Mouse (Mus musculus): ENCODE measurements at regions not wholly inside any gene's neighbourhood (a gene's known extent, or its start where the extent isn't known, plus 50 kb on each side); places are given as distances from the start of the nearest gene placed in this dataset.

GRCm38 (mm10) chr13:34427527-34427926 is 82.5 kb upstream of the Slc22a23 start:
- H3K36me3 ChIP-seq (ENCODE audit: insufficient read depth) = no peaks in the 10 kb centered on the region
- no peak for TF ChIP-seq CTCF (IDR thresholded peaks at IDR 0.05; ENCODE audit: low read depth)
- no peaks in the 10 kb centered on the region for H3K27me3 ChIP-seq (ENCODE audit: insufficient read depth, low read length)
- H3K9me3 ChIP-seq (ENCODE audit: low read depth, low read length) = no peaks in the 10 kb centered on the region
- H3K27ac ChIP-seq (ENCODE audit: low read depth) = no peak overlapping the region
- no peak overlapping the region for H3K4me2 ChIP-seq
- H3K9ac ChIP-seq = no peak overlapping the region
- no peak overlapping the region for H3K4me3 ChIP-seq (ENCODE audit: low read depth, low read length)
- ATAC-seq (ENCODE audit: insufficient read depth) = no peak
- no peak for DNase-seq
- H3K4me1 ChIP-seq (ENCODE audit: insufficient read depth) = no peaks in the 10 kb centered on the region
- 71% methylated on average over 1 of the region's 1 CpGs for WGBS

- TF ChIP-seq CTCF (IDR thresholded peaks at IDR 0.05; ENCODE audit: low read depth) = no peak
- Histone ChIP-seq H3K36me3 (ENCODE audit: insufficient read depth) (no peaks in the 10 kb centered on the region), H3K4me1 (ENCODE audit: insufficient read depth) (no peaks in the 10 kb centered on the region), H3K9ac (no peak overlapping the region), H3K9me3 (ENCODE audit: low read depth, low read length) (no peaks in the 10 kb centered on the region), H3K4me3 (ENCODE audit: low read depth, low read length) (no peak overlapping the region), H3K27ac (ENCODE audit: low read depth) (no peak overlapping the region), H3K27me3 (ENCODE audit: insufficient read depth, low read length) (no peaks in the 10 kb centered on the region), H3K4me2 (no peak overlapping the region)
- ATAC-seq (ENCODE audit: insufficient read depth) (no peak), DNase-seq (no peak)
- WGBS = 63% methylated on average over 3 of the region's 3 CpGs
These were observed 79.9 kb upstream of the Slc22a23 start for GRCm38 (mm10) chr13:34424921-34425320.

- Histone ChIP-seq H3K4me3 (ENCODE audit: low read depth, low read length) (no peak overlapping the region), H3K27ac (ENCODE audit: low read depth) (no peak overlapping the region), H3K36me3 (ENCODE audit: insufficient read depth) (no peaks in the 10 kb centered on the region), H3K4me1 (ENCODE audit: insufficient read depth) (no peaks in the 10 kb centered on the region), H3K9me3 (ENCODE audit: low read depth, low read length) (no peaks in the 10 kb centered on the region), H3K4me2 (no peak overlapping the region), H3K27me3 (ENCODE audit: insufficient read depth, low read length) (no peaks in the 10 kb centered on the region), H3K9ac (no peak overlapping the region)
- WGBS = 71% methylated on average over 3 of the region's 3 CpGs
- no peak for TF ChIP-seq CTCF (IDR thresholded peaks at IDR 0.05; ENCODE audit: low read depth)
- DNase-seq (peak; percentile 19), ATAC-seq (ENCODE audit: insufficient read depth) (no peak)
These were observed 76.7 kb upstream of the Slc22a23 start for GRCm38 (mm10) chr13:34421644-34422043.

GRCm38 (mm10) chr13:34420341-34421156 is 75.6 kb upstream of the Slc22a23 start:
- no peak for ATAC-seq (ENCODE audit: insufficient read depth)
- DNase-seq = no peak
- Histone ChIP-seq H3K27me3 (ENCODE audit: insufficient read depth, low read length) (no peaks in the 10 kb centered on the region), H3K36me3 (ENCODE audit: insufficient read depth) (no peaks in the 10 kb centered on the region), H3K4me3 (ENCODE audit: low read depth, low read length) (no peak overlapping the region), H3K4me1 (ENCODE audit: insufficient read depth) (no peaks in the 10 kb centered on the region), H3K9me3 (ENCODE audit: low read depth, low read length) (no peaks in the 10 kb centered on the region), H3K27ac (ENCODE audit: low read depth) (no peak overlapping the region), H3K9ac (no peak overlapping the region), H3K4me2 (no peak overlapping the region)
- no peak for TF ChIP-seq CTCF (IDR thresholded peaks at IDR 0.05; ENCODE audit: low read depth)
- 32% methylated on average over 8 of the region's 8 CpGs for WGBS

GRCm38 (mm10) chr13:34419061-34419460 is 74.1 kb upstream of the Slc22a23 start:
- DNase-seq (no peak), ATAC-seq (ENCODE audit: insufficient read depth) (no peak)
- WGBS = 71% methylated on average over 3 of the region's 3 CpGs
- Histone ChIP-seq H3K4me3 (ENCODE audit: low read depth, low read length) (no peak overlapping the region), H3K9me3 (ENCODE audit: low read depth, low read length) (no peaks in the 10 kb centered on the region), H3K27me3 (ENCODE audit: insufficient read depth, low read length) (no peaks in the 10 kb centered on the region), H3K27ac (ENCODE audit: low read depth) (no peak overlapping the region), H3K9ac (no peak overlapping the region), H3K4me2 (no peak overlapping the region), H3K36me3 (ENCODE audit: insufficient read depth) (no peaks in the 10 kb centered on the region), H3K4me1 (ENCODE audit: insufficient read depth) (no peaks in the 10 kb centered on the region)
- no peak for TF ChIP-seq CTCF (IDR thresholded peaks at IDR 0.05; ENCODE audit: low read depth)

- TF ChIP-seq CTCF (IDR thresholded peaks at IDR 0.05; ENCODE audit: low read depth) = no peak
- Histone ChIP-seq H3K36me3 (ENCODE audit: insufficient read depth) (no peaks in the 10 kb centered on the region), H3K27me3 (ENCODE audit: insufficient read depth, low read length) (no peaks in the 10 kb centered on the region), H3K9ac (no peak overlapping the region), H3K9me3 (ENCODE audit: low read depth, low read length) (no peaks in the 10 kb centered on the region), H3K4me3 (ENCODE audit: low read depth, low read length) (no peak overlapping the region), H3K4me2 (no peak overlapping the region), H3K4me1 (ENCODE audit: insufficient read depth) (no peaks in the 10 kb centered on the region), H3K27ac (ENCODE audit: low read depth) (no peak overlapping the region)
- 81% methylated on average over 2 of the region's 2 CpGs for WGBS
- no peak for DNase-seq
- ATAC-seq (ENCODE audit: insufficient read depth) = no peak
These were observed 71.6 kb upstream of the Slc22a23 start for GRCm38 (mm10) chr13:34416603-34417002.

GRCm38 (mm10) chr13:34414533-34414932 is 69.6 kb upstream of the Slc22a23 start:
- no peaks in the 10 kb centered on the region for H3K9me3 ChIP-seq (ENCODE audit: low read depth, low read length)
- TF ChIP-seq CTCF (IDR thresholded peaks at IDR 0.05; ENCODE audit: low read depth) = no peak
- DNase-seq = no peak
- no peak for ATAC-seq (ENCODE audit: insufficient read depth)
- WGBS = 86% methylated on average over 2 of the region's 2 CpGs
- H3K27me3 ChIP-seq (ENCODE audit: insufficient read depth, low read length) = no peaks in the 10 kb centered on the region
- no peaks in the 10 kb centered on the region for H3K4me1 ChIP-seq (ENCODE audit: insufficient read depth)
- no peak overlapping the region for H3K9ac ChIP-seq
- no peak overlapping the region for H3K4me3 ChIP-seq (ENCODE audit: low read depth, low read length)
- H3K27ac ChIP-seq (ENCODE audit: low read depth) = no peak overlapping the region
- no peak overlapping the region for H3K4me2 ChIP-seq
- H3K36me3 ChIP-seq (ENCODE audit: insufficient read depth) = no peaks in the 10 kb centered on the region

All from lung, embryonic 14.5 days (tissue).